ENCODE assay signal across 21 mouse cellular contexts in the genomic region with DNA sequence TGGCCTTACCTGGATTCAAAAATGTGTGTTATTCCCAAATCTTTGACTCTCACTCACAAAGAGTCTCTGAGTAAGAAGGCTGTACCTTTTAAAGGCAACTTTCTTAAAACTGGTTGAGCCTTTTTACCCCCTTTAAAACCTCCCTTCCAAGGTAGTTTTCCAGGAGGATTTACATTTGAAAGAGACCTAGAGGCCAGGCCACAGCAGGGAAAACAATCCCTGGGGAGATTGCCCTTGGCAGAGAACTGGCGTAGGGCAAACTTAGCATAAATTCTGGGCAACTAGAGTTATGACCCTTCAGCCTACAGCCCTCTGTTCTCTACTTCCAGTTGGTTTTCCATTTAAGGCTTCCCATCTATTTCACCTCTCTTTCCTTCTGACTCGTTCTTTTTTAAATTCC. TPM values are rescaled to one million over a fixed set of nuclear protein-coding genes. Genes with fewer than 3 reads are reported as not detected.
DNase-seq lines count a peak whose midpoint lies in the region; TF ChIP-seq lines count a peak whose summit lies in the region.
"Had no signal": no experiment of that assay in that cellular context is flagged by ENCODE, and none has a peak within 500 bp of the region (broad histone marks: within the 10 kb centered on the region; RNA-seq: fewer than 3 reads in every experiment).

No protein-coding gene starts in this region.

- no peak overlapping the region for H3K4me3 ChIP-seq in ES-E14 (ENCODE audit: insufficient read depth in 1 of 2, low read depth in 1 of 2, low read length in 2 of 2, poor library complexity in 1 of 2, severe bottlenecking in 1 of 2)
- H3K4me3 ChIP-seq: embryonic facial prominence, embryonic 10.5 days; embryonic facial prominence, embryonic 12.5 days; forebrain, embryonic 13.5 days; forebrain, embryonic 15.5 days had no signal

- DNase-seq in adrenal gland, postnatal 10 days = peak; percentile 3
- no peak for DNase-seq in adrenal gland, postnatal 14 days
- peak; percentile 17 for DNase-seq in ES-E14 (ENCODE audit: low read depth, low spot score)
- peak; percentile 53 for DNase-seq in ZHBTc4 (ENCODE audit: low read depth, low spot score)
- no peak for DNase-seq in gastrocnemius, adult 18-20 months (ENCODE audit: low spot score)
- no peak for DNase-seq in T-cell, adult 2 months (ENCODE audit: low spot score)
- DNase-seq: adrenal gland, adult 8-10 months; B cell, adult 2 months; cerebellum, adult 11-12 months; cerebellum, adult 2 months; cerebellum, adult 9-10 months; cerebellum, postnatal 10 days; cerebellum, postnatal 25 days; forebrain, postnatal 0 days had no signal

- no peak overlapping the region for H3K9ac ChIP-seq in ES-E14 (ENCODE audit: insufficient read depth, low read depth, low read length, poor library complexity, severe bottlenecking)
- H3K9ac ChIP-seq: embryonic facial prominence, embryonic 12.5 days; forebrain, embryonic 13.5 days; forebrain, embryonic 15.5 days; forebrain, postnatal 0 days had no signal

- in situ Hi-C loops in ES-E14 (cut with MboI; ENCODE audit: low sequenced_read_pairs in 2 of 2, unreplicated experiment in 2 of 2) = no loop called here

- H3K4me1 ChIP-seq in ES-E14 (ENCODE audit: control insufficient read depth in 2 of 2, insufficient read depth in 2 of 2, low read length in 2 of 2, poor library complexity in 1 of 2) = peaks cover 0 to 3% of the 10 kb centered on the region in 2 experiments; a peak in 1 of 4 replicates
- H3K4me1 ChIP-seq: embryonic facial prominence, embryonic 10.5 days; embryonic facial prominence, embryonic 12.5 days; forebrain, embryonic 13.5 days; forebrain, embryonic 15.5 days had no signal

- H3K36me3 ChIP-seq in ES-E14 (ENCODE audit: control insufficient read depth, insufficient read depth, low read length, poor library complexity, severe bottlenecking) = no peaks in the 10 kb centered on the region
- H3K36me3 ChIP-seq: embryonic facial prominence, embryonic 10.5 days; embryonic facial prominence, embryonic 12.5 days; forebrain, embryonic 15.5 days had no signal

- H3K9me3 ChIP-seq in ES-E14 (ENCODE audit: control insufficient read depth, insufficient read depth, low read depth, low read length) = no peaks in the 10 kb centered on the region
- H3K9me3 ChIP-seq: embryonic facial prominence, embryonic 10.5 days; embryonic facial prominence, embryonic 12.5 days; forebrain, embryonic 13.5 days; forebrain, embryonic 15.5 days had no signal

- no peak overlapping the region for H3K27ac ChIP-seq in ES-E14 (ENCODE audit: insufficient read depth, low read depth, low read length, poor library complexity, severe bottlenecking)
- H3K27ac ChIP-seq: embryonic facial prominence, embryonic 10.5 days; embryonic facial prominence, embryonic 12.5 days; forebrain, embryonic 13.5 days; forebrain, embryonic 15.5 days had no signal

TF ChIP-seq in ES-E14, 5 proteins besides CTCF, POLR2A, EP300 and RAD21:
- TF ChIP-seq ZC3H11A (IDR thresholded peaks at IDR 0.05; ENCODE audit: borderline replicate concordance, low read depth, low read length) (no peak), MAFK (IDR thresholded peaks at IDR 0.05; ENCODE audit: insufficient read depth, low read depth, low read length) (no peak), ZNF384 (IDR thresholded peaks at IDR 0.05; ENCODE audit: low read depth, low read length) (no peak), HCFC1 (IDR thresholded peaks at IDR 0.05; ENCODE audit: borderline replicate concordance, insufficient read depth, low read length) (no peak), CHD2 (IDR thresholded peaks at IDR 0.05; ENCODE audit: low read depth, low read length) (no peak)
TF ChIP-seq in ES-E14: peak in this region for 0.

RNA-seq across cellular contexts. Expression of a gene that starts 13.9 kb away (rescaled TPM):
- total RNA-seq in adrenal gland, postnatal 10 days (2021) = under 1 TPM in 1 of 2 experiments, not detected in 1; 0.24 TPM
- total RNA-seq in adrenal gland, postnatal 14 days (2021) = 1.4 TPM in 1 of 2 replicates, not detected in the other
- not detected in 2 replicates for total RNA-seq in ES-E14 (2012; rRNA removed)
- total RNA-seq in gastrocnemius, adult 18-20 months (2021) = not detected
- total RNA-seq: adrenal gland, adult 18-20 months; adrenal gland, postnatal 36 days; forebrain, postnatal 0 days; MEL had no signal

Comparison
In these comparisons a context has a peak if more than half of its experiments do, and no peak if none do; other contexts are left out.
1. DNase-seq: peak in adrenal gland, postnatal 10 days (single experiment), ES-E14 (single experiment) and ZHBTc4 (single experiment); none in adrenal gland, postnatal 14 days (single experiment), gastrocnemius, adult 18-20 months (single experiment) and T-cell, adult 2 months (single experiment).